Mouse (Mus musculus) liver, embryonic 13.5 days (tissue): ENCODE results near the gene Ldlrad3. TPM values are rescaled to one million over a fixed set of nuclear protein-coding genes. Genes with fewer than 3 reads are reported as not detected.

Source experiments
- ATAC-seq: fragments of 200-750 bp; cut with Nextera tagmentation; 2 replicates; pipeline ENCODE4 v1.8.0; 2017; ENCODE audit warnings: low read depth, mild to moderate bottlenecking, moderate number of reproducible peaks, moderate library complexity
- DNase-seq: peaks from one replicate; pipeline ENCODE4 v3.0.0; 2022
- H3K27ac ChIP-seq: fragments of 300-500 bp; sonication (generic); 2 replicates; pipeline ENCODE4 v1.5.1; 2015; ENCODE audit warnings: moderate library complexity, mild to moderate bottlenecking, inconsistent platforms
- H3K27me3 ChIP-seq: fragments of 300-500 bp; sonication (generic); 2 replicates; pipeline ENCODE4 v1.6.1; 2015; ENCODE audit warnings: mild to moderate bottlenecking, inconsistent platforms
- H3K36me3 ChIP-seq: fragments of 300-500 bp; sonication (generic); 2 replicates; pipeline ENCODE4 v1.6.1; 2015; ENCODE audit warnings: mild to moderate bottlenecking, inconsistent platforms
- H3K4me1 ChIP-seq: fragments of 300-500 bp; sonication (generic); replicated peaks from 2 replicates; pipeline ENCODE4 v1.6.1; 2015; ENCODE audit warnings: inconsistent platforms
- H3K4me2 ChIP-seq: fragments of 300-500 bp; sonication (generic); 2 replicates; pipeline ENCODE4 v1.6.1; 2015; ENCODE audit warnings: inconsistent platforms, mild to moderate bottlenecking, moderate library complexity
- H3K4me3 ChIP-seq: fragments of 300-500 bp; sonication (generic); replicated peaks from 2 replicates; pipeline ENCODE4 v1.5.1; 2015; ENCODE audit warnings: mild to moderate bottlenecking, inconsistent platforms
- H3K9ac ChIP-seq: fragments of 300-500 bp; sonication (generic); 2 replicates; pipeline ENCODE4 v1.6.1; 2015; ENCODE audit warnings: mild to moderate bottlenecking, inconsistent platforms
- H3K9me3 ChIP-seq: fragments of 300-500 bp; sonication (generic); replicated peaks from 2 replicates; pipeline ENCODE4 v1.6.1; 2016; ENCODE audit warnings: inconsistent platforms
- WGBS: fragments of 180-500 bp; shearing (Covaris S2); methylation state at CpG from one replicate; pipeline ENCODE4 v1.1.7; 2015; ENCODE audit not compliant: insufficient replicate concordance; 5-methylcytosine and 5-hydroxymethylcytosine counted together
- polyA plus RNA-seq: library from polyadenylated mRNA; unstranded; fragments of >200 nt; fragmentation: Nextera tagmentation; extraction: Ambion mirVana; gene quantifications from 2 replicates; pipeline ENCODE4 v1.2.1, GENCODE M21; 2015

Gene Ldlrad3
- polyA plus RNA-seq, 1 experiment from 2014 or later: 3.8 TPM

GRCm38 (mm10) chr2:102156460-102156859, 29.7 kb downstream of the Ldlrad3 start:
- ATAC-seq (no peak), DNase-seq (no peak)
- H3K4me2 ChIP-seq: no peak overlapping the region
- H3K9ac ChIP-seq: no peak overlapping the region
- peaks cover 19% of the 10 kb centered on the region for H3K4me1 ChIP-seq
- no peak overlapping the region for H3K27ac ChIP-seq
- H3K27me3 ChIP-seq: no peaks in the 10 kb centered on the region
- no peaks in the 10 kb centered on the region for H3K36me3 ChIP-seq
- no peaks in the 10 kb centered on the region for H3K9me3 ChIP-seq
- no peak overlapping the region for H3K4me3 ChIP-seq
- WGBS: 62% methylated on average over 9 of the region's 9 CpGs

- peaks cover 19% of the 10 kb centered on the region for H3K4me1 ChIP-seq
- no peaks in the 10 kb centered on the region for H3K9me3 ChIP-seq
- H3K4me2 ChIP-seq: no peak overlapping the region
- H3K27me3 ChIP-seq: no peaks in the 10 kb centered on the region
- ATAC-seq (no peak), DNase-seq (no peak)
- no peak overlapping the region for H3K4me3 ChIP-seq
- no peaks in the 10 kb centered on the region for H3K36me3 ChIP-seq
- H3K9ac ChIP-seq: no peak overlapping the region
- H3K27ac ChIP-seq: no peak overlapping the region
- 51% methylated on average over 5 of the region's 5 CpGs for WGBS
Measured at GRCm38 (mm10) chr2:102155306-102156015, 30.7 kb downstream of the Ldlrad3 start.

- no peaks in the 10 kb centered on the region for H3K9me3 ChIP-seq
- H3K4me2 ChIP-seq: no peak overlapping the region
- no peaks in the 10 kb centered on the region for H3K27me3 ChIP-seq
- DNase-seq: no peak
- no peak for ATAC-seq
- H3K36me3 ChIP-seq: no peaks in the 10 kb centered on the region
- no peak overlapping the region for H3K27ac ChIP-seq
- H3K4me3 ChIP-seq: no peak overlapping the region
- peaks cover 19% of the 10 kb centered on the region for H3K4me1 ChIP-seq
- no peak overlapping the region for H3K9ac ChIP-seq
- WGBS: 36% methylated on average over 6 of the region's 6 CpGs
Measured at GRCm38 (mm10) chr2:102154771-102155211, 31.4 kb downstream of the Ldlrad3 start.

GRCm38 (mm10) chr2:102154328-102154727, 31.9 kb downstream of the Ldlrad3 start:
- WGBS: 45% methylated on average over 4 of the region's 4 CpGs
- H3K4me1 ChIP-seq: peaks cover 19% of the 10 kb centered on the region
- no peaks in the 10 kb centered on the region for H3K36me3 ChIP-seq
- H3K9ac ChIP-seq: no peak overlapping the region
- ATAC-seq (no peak), DNase-seq (no peak)
- no peak overlapping the region for H3K4me3 ChIP-seq
- no peak overlapping the region for H3K27ac ChIP-seq
- H3K4me2 ChIP-seq: no peak overlapping the region
- no peaks in the 10 kb centered on the region for H3K27me3 ChIP-seq
- H3K9me3 ChIP-seq: no peaks in the 10 kb centered on the region

GRCm38 (mm10) chr2:102153516-102153915, 32.7 kb downstream of the Ldlrad3 start:
- H3K9me3 ChIP-seq: no peaks in the 10 kb centered on the region
- WGBS: 64% methylated on average over 4 of the region's 4 CpGs
- H3K36me3 ChIP-seq: no peaks in the 10 kb centered on the region
- no peak overlapping the region for H3K27ac ChIP-seq
- no peak overlapping the region for H3K9ac ChIP-seq
- H3K4me1 ChIP-seq: peaks cover 19% of the 10 kb centered on the region
- H3K4me3 ChIP-seq: no peak overlapping the region
- H3K27me3 ChIP-seq: no peaks in the 10 kb centered on the region
- no peak overlapping the region for H3K4me2 ChIP-seq
- DNase-seq: no peak
- no peak for ATAC-seq

- 67% methylated on average over 5 of the region's 5 CpGs for WGBS
- no peak for ATAC-seq
- H3K27me3 ChIP-seq: no peaks in the 10 kb centered on the region
Measured at GRCm38 (mm10) chr2:102152851-102153250, 33.3 kb downstream of the Ldlrad3 start.

GRCm38 (mm10) chr2:102149058-102149457, 37.1 kb downstream of the Ldlrad3 start:
- 58% methylated on average over 2 of the region's 2 CpGs for WGBS
- no peaks in the 10 kb centered on the region for H3K9me3 ChIP-seq
- peaks cover 7% of the 10 kb centered on the region; the same call in 1 of the 2 replicates for H3K4me1 ChIP-seq
- H3K36me3 ChIP-seq: no peaks in the 10 kb centered on the region
- no peak overlapping the region for H3K4me2 ChIP-seq
- H3K27ac ChIP-seq: no peak overlapping the region
- DNase-seq (no peak), ATAC-seq (no peak)
- H3K9ac ChIP-seq: no peak overlapping the region
- no peak overlapping the region for H3K4me3 ChIP-seq
- no peaks in the 10 kb centered on the region for H3K27me3 ChIP-seq

More at GRCm38 (mm10) chr2:102152851-102153250, 33.3 kb downstream of the Ldlrad3 start:
- Histone ChIP-seq H3K9me3 (no peaks in the 10 kb centered on the region), H3K4me3 (no peak overlapping the region), H3K9ac (no peak overlapping the region), H3K4me1 (peaks cover 19% of the 10 kb centered on the region), H3K4me2 (no peak overlapping the region), H3K27ac (no peak overlapping the region), H3K36me3 (no peaks in the 10 kb centered on the region)
- no peak for DNase-seq

- WGBS: 67% methylated on average over 6 of the region's 6 CpGs
- Histone ChIP-seq H3K27ac (no peak overlapping the region), H3K9me3 (no peaks in the 10 kb centered on the region), H3K4me1 (peaks cover 3% of the 10 kb centered on the region; the same call in 1 of the 2 replicates), H3K27me3 (no peaks in the 10 kb centered on the region), H3K9ac (no peak overlapping the region), H3K4me3 (no peak overlapping the region), H3K36me3 (no peaks in the 10 kb centered on the region), H3K4me2 (no peak overlapping the region)
- no peak for ATAC-seq
- no peak for DNase-seq
Measured at GRCm38 (mm10) chr2:102148093-102148492, 38.1 kb downstream of the Ldlrad3 start.

GRCm38 (mm10) chr2:102147561-102147960, 38.6 kb downstream of the Ldlrad3 start:
- Histone ChIP-seq H3K36me3 (no peaks in the 10 kb centered on the region), H3K9ac (no peak overlapping the region), H3K27ac (no peak overlapping the region), H3K9me3 (no peaks in the 10 kb centered on the region), H3K4me3 (no peak overlapping the region), H3K4me1 (peaks cover 4% of the 10 kb centered on the region), H3K4me2 (no peak overlapping the region), H3K27me3 (no peaks in the 10 kb centered on the region)
- ATAC-seq (no peak), DNase-seq (no peak)
- 75% methylated on average over 4 of the region's 4 CpGs for WGBS

- Histone ChIP-seq H3K27me3 (no peaks in the 10 kb centered on the region), H3K4me2 (no peak overlapping the region), H3K9me3 (no peaks in the 10 kb centered on the region), H3K4me1 (peaks cover 8% of the 10 kb centered on the region), H3K27ac (no peak overlapping the region), H3K36me3 (no peaks in the 10 kb centered on the region), H3K4me3 (no peak overlapping the region), H3K9ac (no peak overlapping the region)
- ATAC-seq (no peak), DNase-seq (no peak)
- WGBS: 55% methylated on average over 8 of the region's 8 CpGs
Measured at GRCm38 (mm10) chr2:102146386-102146785, 39.8 kb downstream of the Ldlrad3 start.

- 66% methylated on average over 3 of the region's 3 CpGs for WGBS
Measured at GRCm38 (mm10) chr2:102145036-102145435, 41.1 kb downstream of the Ldlrad3 start.

GRCm38 (mm10) chr2:102144311-102144710, 41.9 kb downstream of the Ldlrad3 start:
- Histone ChIP-seq H3K9me3 (no peaks in the 10 kb centered on the region), H3K4me1 (peaks cover 8% of the 10 kb centered on the region), H3K4me2 (no peak overlapping the region), H3K27ac (no peak overlapping the region), H3K27me3 (no peaks in the 10 kb centered on the region), H3K4me3 (no peak overlapping the region), H3K36me3 (no peaks in the 10 kb centered on the region), H3K9ac (no peak overlapping the region)
- no peak for DNase-seq
- no peak for ATAC-seq
- 71% methylated on average over 1 of the region's 1 CpGs for WGBS

More at GRCm38 (mm10) chr2:102145036-102145435, 41.1 kb downstream of the Ldlrad3 start:
- DNase-seq (no peak), ATAC-seq (no peak)
- H3K4me3 ChIP-seq: no peak overlapping the region
- H3K27ac ChIP-seq: no peak overlapping the region
- H3K27me3 ChIP-seq: no peaks in the 10 kb centered on the region
- no peak overlapping the region for H3K9ac ChIP-seq
- no peaks in the 10 kb centered on the region for H3K36me3 ChIP-seq
- peaks cover 8% of the 10 kb centered on the region for H3K4me1 ChIP-seq
- H3K4me2 ChIP-seq: no peak overlapping the region
- no peaks in the 10 kb centered on the region for H3K9me3 ChIP-seq
